Mouse (Mus musculus) forebrain, postnatal 0 days (tissue): Measurements from ENCODE around the gene Krtap19-4. TPM values are rescaled to one million over a fixed set of nuclear protein-coding genes. Genes with fewer than 3 reads are reported as not detected.

Experiments
- ATAC-seq: fragments of 200-750 bp; cut with Nextera tagmentation; 2 replicates; pipeline ENCODE4 v1.8.0; 2017; ENCODE audit warnings: mild to moderate bottlenecking, moderate library complexity
- DNase-seq: peaks from one replicate; pipeline ENCODE4 v3.0.0-alpha.2; 2015
- H3K27ac ChIP-seq: fragments of 300-500 bp; sonication (generic); 2 replicates; pipeline ENCODE4 v1.5.1; 2014; ENCODE audit warnings: low read depth, mild to moderate bottlenecking, antibody characterized with exemption, low read length, moderate library complexity, mixed read lengths
- H3K27me3 ChIP-seq: fragments of 300-500 bp; sonication (generic); 2 replicates; pipeline ENCODE4 v1.6.1; 2014; ENCODE audit warnings: mild to moderate bottlenecking, low read length, mixed read lengths; ENCODE audit not compliant: insufficient read depth
- H3K36me3 ChIP-seq: fragments of 300-500 bp; sonication (generic); 2 replicates; pipeline ENCODE4 v1.6.1; 2014; ENCODE audit warnings: mild to moderate bottlenecking, moderate library complexity; ENCODE audit not compliant: insufficient read depth
- H3K4me1 ChIP-seq: fragments of 300-500 bp; sonication (generic); 2 replicates; pipeline ENCODE4 v1.6.1; 2014; ENCODE audit warnings: antibody characterized with exemption; ENCODE audit not compliant: insufficient read depth
- H3K4me2 ChIP-seq: fragments of 300-500 bp; sonication (generic); 2 replicates; pipeline ENCODE4 v1.6.1; 2014; ENCODE audit warnings: low read depth, mild to moderate bottlenecking, moderate library complexity
- H3K4me3 ChIP-seq: fragments of 300-500 bp; sonication (generic); 2 replicates; pipeline ENCODE4 v1.5.1; 2014; ENCODE audit warnings: low read depth, low read length, mixed read lengths
- H3K9ac ChIP-seq: fragments of 300-500 bp; sonication (generic); 2 replicates; pipeline ENCODE4 v1.6.1; 2014; ENCODE audit warnings: mild to moderate bottlenecking
- H3K9me3 ChIP-seq: fragments of 300-500 bp; sonication (generic); 2 replicates; pipeline ENCODE4 v1.6.1; 2016; ENCODE audit warnings: low read length
- CTCF ChIP-seq: sonication (generic); IDR thresholded peaks from 2 replicates; pipeline ENCODE4 v1.5.1; 2016; ENCODE audit warnings: antibody characterized with exemption, control low read depth, low read depth
- WGBS: fragments of 180-500 bp; shearing (Covaris S2); extraction: QIAGEN DNeasy Blood & Tissue Kit; methylation state at CpG from one replicate; pipeline ENCODE4 v1.1.7; 2014; 5-methylcytosine and 5-hydroxymethylcytosine counted together
- polyA plus RNA-seq: library from polyadenylated mRNA; unstranded; fragments of >200 nt; fragmentation: Nextera tagmentation; extraction: Ambion mirVana; gene quantifications from 2 replicates; pipeline ENCODE4 v1.2.1, GENCODE M21; 2015
- total RNA-seq: library from RNA; depleted of rRNA; stranded (reverse); fragments of >200 nt; gene quantifications from 2 replicates; pipeline ENCODE4 v1.2.3, GENCODE M21; 2014; rRNA removed

Krtap19-4 gene
- total and polyA plus RNA-seq, 2 experiments from 2014 or later = not detected

- H3K4me3 ChIP-seq = no peak overlapping the region
- DNase-seq (no peak), ATAC-seq (no peak)
- H3K36me3 ChIP-seq = no peaks in the 10 kb centered on the region
- H3K27me3 ChIP-seq = no peaks in the 10 kb centered on the region
- no peak for TF ChIP-seq CTCF
- H3K9me3 ChIP-seq = no peaks in the 10 kb centered on the region
- 83% methylated on average over 4 of the region's 4 CpGs for WGBS
- H3K4me2 ChIP-seq = no peak overlapping the region
- no peak overlapping the region for H3K9ac ChIP-seq
- no peak overlapping the region for H3K27ac ChIP-seq
- H3K4me1 ChIP-seq = no peaks in the 10 kb centered on the region
These were observed 19.9 kb downstream of the Krtap19-4 start for GRCm38 (mm10) chr16:88864887-88865407.

GRCm38 (mm10) chr16:88851450-88851849 lies 33.4 kb downstream of the Krtap19-4 start:
- peak; percentile 62 for TF ChIP-seq CTCF
- ATAC-seq (no peak), DNase-seq (peak; percentile 21)
- H3K27me3 ChIP-seq = no peaks in the 10 kb centered on the region
- no peak overlapping the region for H3K9ac ChIP-seq
- no peak overlapping the region for H3K4me2 ChIP-seq
- H3K4me3 ChIP-seq = no peak overlapping the region
- H3K4me1 ChIP-seq = no peaks in the 10 kb centered on the region
- no peaks in the 10 kb centered on the region for H3K36me3 ChIP-seq
- no peak overlapping the region for H3K27ac ChIP-seq
- H3K9me3 ChIP-seq = no peaks in the 10 kb centered on the region
- WGBS = 13% methylated on average over 5 of the region's 5 CpGs

DNA sequence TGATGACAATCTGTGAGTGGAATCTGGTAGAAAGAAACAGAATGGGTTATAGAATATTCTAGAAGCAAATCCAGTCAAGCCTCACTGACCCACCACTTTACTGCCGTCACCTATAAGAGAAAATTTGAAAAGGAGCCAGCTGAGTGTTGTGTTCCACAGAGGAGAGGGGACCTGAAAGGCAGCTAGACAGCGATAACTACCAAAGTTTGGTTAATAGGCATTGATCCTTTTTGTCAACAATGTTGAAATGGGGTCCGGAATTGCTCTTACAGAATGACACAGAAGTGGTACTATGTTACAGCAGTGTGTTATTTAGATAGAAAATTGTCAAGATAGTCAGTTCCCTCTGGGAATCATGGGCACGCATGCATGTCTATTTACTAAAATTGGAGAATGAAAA lies 36.3 kb downstream of the Krtap19-4 start:
- Histone ChIP-seq H3K27ac (no peak overlapping the region), H3K36me3 (no peaks in the 10 kb centered on the region), H3K4me3 (no peak overlapping the region), H3K4me2 (no peak overlapping the region), H3K9ac (no peak overlapping the region), H3K27me3 (no peaks in the 10 kb centered on the region), H3K4me1 (no peaks in the 10 kb centered on the region), H3K9me3 (no peaks in the 10 kb centered on the region)
- DNase-seq (no peak), ATAC-seq (no peak)
- 84% methylated on average over 4 of the region's 4 CpGs for WGBS
- no peak for TF ChIP-seq CTCF

- no peak for ATAC-seq
- no peak overlapping the region for H3K4me3 ChIP-seq
- DNase-seq = no peak
- H3K27ac ChIP-seq = no peak overlapping the region
- H3K4me2 ChIP-seq = no peak overlapping the region
- TF ChIP-seq CTCF = no peak
- no peak overlapping the region for H3K9ac ChIP-seq
- H3K9me3 ChIP-seq = no peaks in the 10 kb centered on the region
- H3K36me3 ChIP-seq = no peaks in the 10 kb centered on the region
- WGBS = 95% methylated on average over 1 of the region's 1 CpGs
- H3K4me1 ChIP-seq = no peaks in the 10 kb centered on the region
- no peaks in the 10 kb centered on the region for H3K27me3 ChIP-seq
These were observed 37.5 kb downstream of the Krtap19-4 start for GRCm38 (mm10) chr16:88847363-88847762.

Other genes starting within 250 kb of the Krtap19-4 start
- not detected in 2 replicates for gene Krtap26-1, start 237.3 kb downstream of the Krtap19-4 start, total RNA-seq
- not detected in 2 replicates for gene Krtap26-1, start 237.3 kb downstream of the Krtap19-4 start, polyA plus RNA-seq
- not detected in 2 replicates for gene Krtap27-1, start 213.4 kb downstream of the Krtap19-4 start, total RNA-seq
- not detected in 2 replicates for gene Krtap27-1, start 213.4 kb downstream of the Krtap19-4 start, polyA plus RNA-seq
- gene 2310061N02Rik, start 177.1 kb downstream of the Krtap19-4 start, total RNA-seq = not detected in 2 replicates
- not detected in 2 replicates for gene 2310061N02Rik, start 177.1 kb downstream of the Krtap19-4 start, polyA plus RNA-seq
- gene Krtap13-1, start 156.2 kb downstream of the Krtap19-4 start, total RNA-seq = not detected in 2 replicates
- not detected in 2 replicates for gene Krtap13-1, start 156.2 kb downstream of the Krtap19-4 start, polyA plus RNA-seq
- gene Krtap13, start 133.5 kb downstream of the Krtap19-4 start, total RNA-seq = not detected in 2 replicates
- not detected in 2 replicates for gene Krtap13, start 133.5 kb downstream of the Krtap19-4 start, polyA plus RNA-seq
- gene 2310034C09Rik, start 126.2 kb downstream of the Krtap19-4 start, total RNA-seq = not detected in 2 replicates
- gene 2310034C09Rik, start 126.2 kb downstream of the Krtap19-4 start, polyA plus RNA-seq = not detected in 2 replicates
- gene 2310057N15Rik, start 110.9 kb downstream of the Krtap19-4 start, total RNA-seq = not detected in 2 replicates
- not detected in 2 replicates for gene 2310057N15Rik, start 110.9 kb downstream of the Krtap19-4 start, polyA plus RNA-seq
- not detected in 2 replicates for gene Gm5965, start 107.2 kb downstream of the Krtap19-4 start, total RNA-seq
- not detected in 2 replicates for gene Gm5965, start 107.2 kb downstream of the Krtap19-4 start, polyA plus RNA-seq
- not detected in 2 replicates for gene Gm20741, start 72.9 kb downstream of the Krtap19-4 start, total RNA-seq
- not detected in 2 replicates for gene Gm20741, start 72.9 kb downstream of the Krtap19-4 start, polyA plus RNA-seq
- not detected in 2 replicates for gene Krtap15, start 64.9 kb downstream of the Krtap19-4 start, total RNA-seq
- gene Krtap15, start 64.9 kb downstream of the Krtap19-4 start, polyA plus RNA-seq = not detected in 2 replicates
- gene Krtap14, start 58.9 kb downstream of the Krtap19-4 start, total RNA-seq = not detected in 2 replicates
- not detected in 2 replicates for gene Krtap14, start 58.9 kb downstream of the Krtap19-4 start, polyA plus RNA-seq
- gene Krtap19-1, start 15.7 kb downstream of the Krtap19-4 start, total RNA-seq = not detected in 2 replicates
- not detected in 2 replicates for gene Krtap19-1, start 15.7 kb downstream of the Krtap19-4 start, polyA plus RNA-seq
- gene Krtap19-2, start 10.8 kb downstream of the Krtap19-4 start, total RNA-seq = not detected in 2 replicates
- not detected in 2 replicates for gene Krtap19-2, start 10.8 kb downstream of the Krtap19-4 start, polyA plus RNA-seq
- gene Krtap19-3, start 7.1 kb downstream of the Krtap19-4 start, total RNA-seq = not detected in 2 replicates
- not detected in 2 replicates for gene Krtap19-3, start 7.1 kb downstream of the Krtap19-4 start, polyA plus RNA-seq
- not detected in 2 replicates for gene Krtap19-5, start 11.4 kb upstream of the Krtap19-4 start, total RNA-seq
- gene Krtap19-5, start 11.4 kb upstream of the Krtap19-4 start, polyA plus RNA-seq = not detected in 2 replicates
- not detected in 2 replicates for gene Krtap19-9b, start 47.2 kb upstream of the Krtap19-4 start, total RNA-seq
- gene Krtap19-9b, start 47.2 kb upstream of the Krtap19-4 start, polyA plus RNA-seq = not detected in 2 replicates
- not detected in 2 replicates for gene Krtap16-3, start 77.8 kb upstream of the Krtap19-4 start, total RNA-seq
- gene Krtap16-3, start 77.8 kb upstream of the Krtap19-4 start, polyA plus RNA-seq = not detected in 2 replicates
- gene Krtap22-2, start 125.7 kb upstream of the Krtap19-4 start, total RNA-seq = not detected in 2 replicates
- gene Krtap22-2, start 125.7 kb upstream of the Krtap19-4 start, polyA plus RNA-seq = not detected in 2 replicates
- gene Gm10229, start 130.2 kb upstream of the Krtap19-4 start, total RNA-seq = not detected in 2 replicates
- gene Gm10229, start 130.2 kb upstream of the Krtap19-4 start, polyA plus RNA-seq = not detected in 2 replicates
- gene Krtap6-1, start 146.6 kb upstream of the Krtap19-4 start, total RNA-seq = not detected in 2 replicates
- not detected in 2 replicates for gene Krtap6-1, start 146.6 kb upstream of the Krtap19-4 start, polyA plus RNA-seq
- gene Gm10228, start 156.4 kb upstream of the Krtap19-4 start, total RNA-seq = not detected in 2 replicates
- not detected in 2 replicates for gene Gm10228, start 156.4 kb upstream of the Krtap19-4 start, polyA plus RNA-seq
- gene Krtap6-5, start 162.8 kb upstream of the Krtap19-4 start, total RNA-seq = not detected in 2 replicates
- gene Krtap6-5, start 162.8 kb upstream of the Krtap19-4 start, polyA plus RNA-seq = not detected in 2 replicates
- gene 1110025L11Rik, start 178.9 kb upstream of the Krtap19-4 start, total RNA-seq = not detected in 2 replicates
- not detected in 2 replicates for gene 1110025L11Rik, start 178.9 kb upstream of the Krtap19-4 start, polyA plus RNA-seq
- gene Krtap6-3, start 198.9 kb upstream of the Krtap19-4 start, total RNA-seq = not detected in 2 replicates
- not detected in 2 replicates for gene Krtap6-3, start 198.9 kb upstream of the Krtap19-4 start, polyA plus RNA-seq